Mouse (Mus musculus): ENCODE measurements at regions not wholly inside any gene's neighbourhood (a gene's known extent, or its start where the extent isn't known, plus 50 kb on each side); places are given as distances from the start of the nearest gene placed in this dataset.

DNA sequence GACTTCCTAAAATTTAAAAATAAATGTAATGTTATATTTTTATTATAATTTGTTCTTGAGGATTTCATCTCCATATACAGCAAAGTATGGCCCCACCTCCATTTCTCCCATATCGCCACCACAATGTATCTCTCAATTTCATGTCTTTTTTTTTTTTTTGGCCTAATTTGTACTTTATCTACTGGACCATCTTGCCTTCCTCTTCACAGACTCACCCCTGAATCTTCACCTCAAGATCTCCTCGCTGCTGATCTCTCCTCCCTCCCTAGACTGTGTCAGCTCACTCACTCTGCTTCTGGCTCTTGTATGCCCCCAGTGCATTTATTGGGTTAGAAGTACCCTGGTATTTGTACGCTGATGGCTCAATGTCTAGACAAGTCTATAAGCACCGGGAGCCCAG lies 269.4 kb upstream of the Chd6 start:
- H3K4me1 ChIP-seq (ENCODE audit: control insufficient read depth, insufficient read depth, low read length): no peaks in the 10 kb centered on the region

DNA sequence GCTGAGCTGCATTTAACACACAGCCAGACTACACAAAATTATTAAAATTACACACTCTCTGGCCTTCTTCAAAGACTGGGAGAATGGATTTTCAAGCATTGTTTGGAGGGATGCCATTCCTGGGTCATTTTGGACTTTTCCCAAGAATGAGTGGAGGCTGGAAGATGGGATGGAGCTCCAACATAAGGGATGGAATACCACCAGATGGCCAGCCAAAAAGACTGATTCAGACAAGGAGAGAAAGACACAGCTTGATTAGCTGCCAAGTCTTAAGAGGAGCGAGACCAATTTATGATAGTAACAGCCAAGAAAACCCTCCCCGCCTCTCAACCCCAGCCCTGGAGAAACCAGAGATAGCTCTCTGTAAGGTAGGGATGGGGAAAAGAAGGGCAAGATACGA lies 253.4 kb upstream of the Chd6 start:
- H3K4me1 ChIP-seq (ENCODE audit: control insufficient read depth, insufficient read depth, low read length): no peaks in the 10 kb centered on the region
- H3K27ac ChIP-seq (ENCODE audit: control insufficient read depth, insufficient read depth, low read depth, low read length, poor library complexity): no peak overlapping the region
- TF ChIP-seq POLR2A (IDR thresholded peaks at IDR 0.05; ENCODE audit: borderline replicate concordance, control insufficient read depth, low read depth, low read length) (no peak), CTCF (IDR thresholded peaks at IDR 0.05; ENCODE audit: control insufficient read depth, insufficient read depth, low read length) (no peak)
- WGBS: 66% methylated on average over 3 of the region's 3 CpGs
- no peak overlapping the region for H3K4me3 ChIP-seq (replicated peaks; ENCODE audit: control insufficient read depth, low read depth, low read length)

More for the DNA sequence above, 269.4 kb upstream of the Chd6 start:
- Histone ChIP-seq H3K4me3 (replicated peaks; ENCODE audit: control insufficient read depth, low read depth, low read length) (no peak overlapping the region), H3K27ac (ENCODE audit: control insufficient read depth, insufficient read depth, low read depth, low read length, poor library complexity) (no peak overlapping the region)
- no peak for TF ChIP-seq CTCF (IDR thresholded peaks at IDR 0.05; ENCODE audit: control insufficient read depth, insufficient read depth, low read length)
- WGBS: 73% methylated on average over 4 of the region's 4 CpGs

DNA sequence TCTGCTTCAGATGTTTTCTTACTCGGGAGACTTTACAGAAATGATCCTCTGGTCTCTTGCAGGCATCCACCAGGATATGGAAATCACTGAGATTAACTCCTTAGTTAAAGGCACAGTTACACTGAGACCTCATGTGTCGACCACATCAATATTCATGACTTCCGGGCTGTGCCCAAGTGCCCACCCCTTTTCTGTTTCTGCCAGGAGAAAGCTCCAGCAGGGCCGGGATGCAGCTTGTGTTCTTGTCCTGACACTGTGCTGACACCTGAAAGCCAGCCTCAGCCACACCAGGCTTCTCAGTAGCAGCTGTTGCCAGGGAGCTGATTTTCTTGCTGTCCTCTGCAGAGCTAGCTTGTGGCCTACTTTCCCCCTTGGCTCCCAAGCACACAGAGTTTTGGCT lies 240.2 kb upstream of the Chd6 start:
- no peak overlapping the region for H3K27ac ChIP-seq (ENCODE audit: control insufficient read depth, insufficient read depth, low read depth, low read length, poor library complexity)
- no peaks in the 10 kb centered on the region for H3K4me1 ChIP-seq (ENCODE audit: control insufficient read depth, insufficient read depth, low read length)
- no peak for TF ChIP-seq CTCF (IDR thresholded peaks at IDR 0.05; ENCODE audit: control insufficient read depth, insufficient read depth, low read length)
- no peak for TF ChIP-seq POLR2A (IDR thresholded peaks at IDR 0.05; ENCODE audit: borderline replicate concordance, control insufficient read depth, low read depth, low read length)
- 47% methylated on average over 4 of the region's 4 CpGs for WGBS
- no peak overlapping the region for H3K4me3 ChIP-seq (replicated peaks; ENCODE audit: control insufficient read depth, low read depth, low read length)

DNA sequence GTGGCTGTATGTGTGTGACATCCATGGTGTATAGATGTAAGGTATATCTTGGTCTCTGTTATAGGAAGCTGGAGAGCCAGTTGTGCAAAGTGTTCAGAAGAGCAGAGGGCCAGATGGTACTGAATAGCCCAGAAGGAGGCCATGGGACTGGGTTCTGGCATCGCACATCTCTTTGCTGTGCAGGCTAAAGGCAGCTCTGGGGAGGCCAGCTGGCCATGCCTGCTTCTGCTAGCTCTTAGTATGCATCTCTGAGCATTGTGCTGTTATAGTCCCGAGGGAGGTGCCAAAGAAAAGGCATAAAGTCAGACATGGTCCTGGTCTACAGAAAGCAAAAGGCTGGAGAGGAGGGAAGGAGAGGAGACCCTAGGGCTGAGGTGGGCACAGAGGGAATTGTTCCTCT lies 235.1 kb upstream of the Chd6 start:
- WGBS: 62% methylated on average over 2 of the region's 2 CpGs
- no peaks in the 10 kb centered on the region for H3K4me1 ChIP-seq (ENCODE audit: control insufficient read depth, insufficient read depth, low read length)
- no peak overlapping the region for H3K4me3 ChIP-seq (replicated peaks; ENCODE audit: control insufficient read depth, low read depth, low read length)
- TF ChIP-seq CTCF (IDR thresholded peaks at IDR 0.05; ENCODE audit: control insufficient read depth, insufficient read depth, low read length) (no peak), POLR2A (IDR thresholded peaks at IDR 0.05; ENCODE audit: borderline replicate concordance, control insufficient read depth, low read depth, low read length) (no peak)
- no peak overlapping the region for H3K27ac ChIP-seq (ENCODE audit: control insufficient read depth, insufficient read depth, low read depth, low read length, poor library complexity)

DNA sequence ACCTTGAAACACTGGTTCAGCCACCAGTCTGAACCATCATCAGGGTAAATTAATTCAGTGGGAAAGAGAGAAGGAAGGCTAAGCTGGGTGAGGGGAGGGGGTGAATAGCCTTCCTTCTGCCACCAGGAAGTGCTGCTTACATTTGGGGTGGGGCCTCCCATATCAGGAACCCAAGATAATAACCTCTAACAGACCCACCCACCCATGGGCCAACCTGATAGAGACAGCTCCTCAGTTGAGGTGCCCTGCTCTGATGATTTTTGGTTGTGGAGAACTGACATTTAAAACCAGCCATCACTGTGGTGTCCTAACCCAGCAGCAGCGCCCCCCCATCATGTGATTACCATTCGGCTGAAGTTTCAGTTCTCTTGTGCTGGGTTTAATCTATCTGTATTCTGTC lies 233.8 kb upstream of the Chd6 start:
- 81% methylated on average over 2 of the region's 2 CpGs for WGBS
- Histone ChIP-seq H3K4me3 (replicated peaks; ENCODE audit: control insufficient read depth, low read depth, low read length) (no peak overlapping the region), H3K27ac (ENCODE audit: control insufficient read depth, insufficient read depth, low read depth, low read length, poor library complexity) (no peak overlapping the region), H3K4me1 (ENCODE audit: control insufficient read depth, insufficient read depth, low read length) (no peaks in the 10 kb centered on the region)
- TF ChIP-seq POLR2A (IDR thresholded peaks at IDR 0.05; ENCODE audit: borderline replicate concordance, control insufficient read depth, low read depth, low read length): no peak
- TF ChIP-seq CTCF (IDR thresholded peaks at IDR 0.05; ENCODE audit: control insufficient read depth, insufficient read depth, low read length): no peak

DNA sequence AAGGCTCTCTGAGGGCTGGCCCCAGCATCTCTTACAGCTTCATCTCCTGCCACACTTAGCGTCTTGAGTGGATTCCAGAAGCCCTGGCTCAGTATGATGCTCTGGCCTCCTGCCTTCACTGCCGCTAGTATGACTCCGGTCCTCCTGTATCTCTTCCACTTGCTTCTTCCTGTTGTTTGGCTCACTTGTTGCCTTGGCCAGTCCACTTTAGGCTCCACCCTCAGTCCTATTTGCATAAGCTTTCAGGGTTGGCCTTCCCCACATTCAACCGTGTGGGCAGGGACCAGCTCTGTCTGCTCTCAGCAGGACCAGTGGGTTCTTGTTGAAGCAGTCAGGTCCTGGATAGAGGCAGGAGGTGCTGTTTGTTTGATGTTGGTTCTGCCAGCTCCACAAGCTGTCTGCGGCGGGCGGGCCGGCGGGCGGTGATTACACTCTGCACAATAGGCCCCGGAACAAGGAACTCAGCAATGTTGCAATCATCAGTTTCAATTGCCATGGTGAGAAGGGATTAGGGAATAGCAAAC lies 232.6 kb upstream of the Chd6 start:
- 20% methylated on average over 11 of the region's 11 CpGs for WGBS
- no peaks in the 10 kb centered on the region for H3K4me1 ChIP-seq (ENCODE audit: control insufficient read depth, insufficient read depth, low read length)
- H3K27ac ChIP-seq (ENCODE audit: control insufficient read depth, insufficient read depth, low read depth, low read length, poor library complexity): no peak overlapping the region
- no peak overlapping the region for H3K4me3 ChIP-seq (replicated peaks; ENCODE audit: control insufficient read depth, low read depth, low read length)
- TF ChIP-seq CTCF (IDR thresholded peaks at IDR 0.05; ENCODE audit: control insufficient read depth, insufficient read depth, low read length): no peak
- no peak for TF ChIP-seq POLR2A (IDR thresholded peaks at IDR 0.05; ENCODE audit: borderline replicate concordance, control insufficient read depth, low read depth, low read length)

DNA sequence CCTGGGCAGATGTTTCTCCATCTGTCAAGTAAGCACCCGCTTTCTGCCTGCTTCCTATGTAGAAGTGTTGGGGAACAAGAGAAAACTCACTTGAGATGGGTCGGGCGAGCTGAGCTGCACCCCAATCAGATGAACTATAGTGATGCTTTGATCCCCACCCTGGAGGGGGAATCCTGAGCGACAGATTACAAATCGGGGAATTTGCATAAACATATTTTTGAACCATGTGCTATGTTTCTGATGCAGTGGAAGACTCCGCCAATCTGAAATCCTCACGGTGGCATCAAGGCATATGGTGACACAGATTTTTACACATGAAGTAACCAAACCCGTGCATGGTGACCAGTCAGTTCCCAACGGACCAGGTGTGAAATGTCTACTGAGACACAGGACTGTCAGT lies 231.4 kb upstream of the Chd6 start:
- no peak overlapping the region for H3K4me3 ChIP-seq (replicated peaks; ENCODE audit: control insufficient read depth, low read depth, low read length)
- TF ChIP-seq CTCF (IDR thresholded peaks at IDR 0.05; ENCODE audit: control insufficient read depth, insufficient read depth, low read length) (no peak), POLR2A (IDR thresholded peaks at IDR 0.05; ENCODE audit: borderline replicate concordance, control insufficient read depth, low read depth, low read length) (no peak)
- no peak overlapping the region for H3K27ac ChIP-seq (ENCODE audit: control insufficient read depth, insufficient read depth, low read depth, low read length, poor library complexity)
- no peaks in the 10 kb centered on the region for H3K4me1 ChIP-seq (ENCODE audit: control insufficient read depth, insufficient read depth, low read length)
- 78% methylated on average over 9 of the region's 9 CpGs for WGBS

DNA sequence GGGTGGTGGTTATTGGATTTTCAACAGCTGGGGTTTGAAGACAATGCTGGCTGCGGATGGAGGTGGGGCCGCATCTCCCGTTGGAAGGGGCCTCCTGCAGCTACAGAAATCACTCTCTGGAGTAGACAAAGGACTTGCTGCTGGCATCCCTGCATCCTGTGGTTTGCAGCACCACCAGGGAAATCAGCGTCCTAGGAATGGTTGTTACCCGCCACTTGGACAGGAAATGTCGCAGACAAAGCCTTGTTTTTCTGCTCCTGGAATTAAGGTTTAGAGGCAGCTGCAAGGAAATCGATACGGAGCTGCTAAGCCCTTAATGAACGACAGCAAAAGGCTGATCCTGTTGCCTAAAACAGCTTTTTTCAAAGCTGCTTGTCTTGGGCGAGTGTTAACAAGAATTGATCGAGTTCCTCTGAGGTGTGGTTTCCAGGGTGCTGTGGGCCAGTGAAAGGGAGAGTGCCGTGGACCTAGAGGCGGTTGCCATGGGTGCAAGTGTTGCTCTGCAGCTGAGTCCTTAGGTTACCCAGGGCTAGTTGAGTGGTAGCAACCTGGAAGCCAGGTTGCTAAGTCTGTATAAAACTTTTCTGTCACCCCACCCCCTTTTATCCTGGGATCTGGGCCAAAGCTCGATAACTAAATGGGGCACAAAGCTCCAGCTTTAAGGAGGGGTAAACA lies 230.6 kb upstream of the Chd6 start:
- no peak overlapping the region for H3K4me3 ChIP-seq (replicated peaks; ENCODE audit: control insufficient read depth, low read depth, low read length)
- no peaks in the 10 kb centered on the region for H3K4me1 ChIP-seq (ENCODE audit: control insufficient read depth, insufficient read depth, low read length)
- 17% methylated on average over 14 of the region's 14 CpGs for WGBS
- TF ChIP-seq POLR2A (IDR thresholded peaks at IDR 0.05; ENCODE audit: borderline replicate concordance, control insufficient read depth, low read depth, low read length) (no peak), CTCF (IDR thresholded peaks at IDR 0.05; ENCODE audit: control insufficient read depth, insufficient read depth, low read length) (no peak)
- no peak overlapping the region for H3K27ac ChIP-seq (ENCODE audit: control insufficient read depth, insufficient read depth, low read depth, low read length, poor library complexity)

DNA sequence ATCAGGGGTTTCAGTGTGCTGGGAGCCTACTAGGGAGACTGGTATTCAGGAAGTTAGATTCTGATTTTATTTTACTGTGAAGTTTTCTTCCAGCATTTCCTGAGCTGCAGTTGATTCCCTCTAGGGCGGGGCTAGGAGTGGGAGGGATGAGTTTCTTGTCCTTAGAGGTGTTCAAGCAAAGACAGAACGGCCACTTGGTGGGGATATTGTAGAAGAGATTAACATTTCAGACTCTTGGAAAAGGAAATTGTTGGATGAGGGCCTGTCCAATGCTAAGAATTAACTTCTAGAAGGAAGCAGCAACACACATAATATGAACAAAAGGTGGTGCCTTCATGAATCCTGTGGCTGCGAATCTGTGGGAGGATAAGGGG lies 230.1 kb upstream of the Chd6 start:
- TF ChIP-seq POLR2A (IDR thresholded peaks at IDR 0.05; ENCODE audit: borderline replicate concordance, control insufficient read depth, low read depth, low read length) (no peak), CTCF (IDR thresholded peaks at IDR 0.05; ENCODE audit: control insufficient read depth, insufficient read depth, low read length) (no peak)
- Histone ChIP-seq H3K27ac (ENCODE audit: control insufficient read depth, insufficient read depth, low read depth, low read length, poor library complexity) (no peak overlapping the region), H3K4me1 (ENCODE audit: control insufficient read depth, insufficient read depth, low read length) (no peaks in the 10 kb centered on the region), H3K4me3 (replicated peaks; ENCODE audit: control insufficient read depth, low read depth, low read length) (no peak overlapping the region)
- 18% methylated on average over 3 of the region's 3 CpGs for WGBS
